Mouse (Mus musculus): Measurements from ENCODE around the gene Tsen54.

DNA sequence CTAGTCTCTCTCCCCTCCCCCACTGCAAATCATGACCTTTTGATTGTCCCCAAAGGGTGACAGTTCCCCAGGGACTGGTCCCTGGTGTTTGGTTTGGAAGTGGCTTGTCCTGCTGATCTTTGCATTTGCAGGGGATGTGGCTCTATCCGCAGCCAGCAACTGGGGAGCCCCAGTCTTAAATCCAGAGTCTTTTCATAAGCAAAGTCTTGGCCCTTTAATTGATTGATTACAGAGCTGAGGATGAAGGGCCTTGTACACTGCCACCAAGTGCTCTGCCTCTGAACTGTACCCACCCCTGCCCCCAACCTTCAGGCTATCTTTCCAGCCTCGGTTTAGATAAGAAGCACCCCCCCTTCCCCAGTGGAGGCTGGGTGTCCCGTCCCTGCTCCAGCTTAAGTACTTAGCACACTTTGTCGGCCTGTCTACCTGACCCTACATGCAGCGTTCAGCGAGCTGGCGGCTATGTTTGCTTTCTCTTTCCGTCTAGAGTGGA is 18.5 kb downstream of the Tsen54 start:
- no peak for TF ChIP-seq CTCF (IDR thresholded peaks at IDR 0.05; ENCODE audit: extremely low read depth, insufficient read length, insufficient replicate concordance, low read depth, low read length)
- no peak for TF ChIP-seq POLR2A (IDR thresholded peaks at IDR 0.05; ENCODE audit: low read depth, low read length)

Measured in small intestine, adult 2 months (tissue).